Mouse (Mus musculus) liver, embryonic 16.5 days (tissue): ENCODE data around the gene Gata3. TPM values are rescaled to one million over a fixed set of nuclear protein-coding genes. Genes with fewer than 3 reads are reported as not detected.

Experiments
- ATAC-seq: fragments of 200-750 bp; cut with Nextera tagmentation; 2 replicates; pipeline ENCODE4 v1.8.0; 2017; ENCODE audit warnings: low read depth, mild to moderate bottlenecking, moderate number of reproducible peaks, moderate library complexity
- H3K27ac ChIP-seq: fragments of 300-500 bp; sonication (generic); 2 replicates; pipeline ENCODE4 v1.5.1; 2014; ENCODE audit warnings: mild to moderate bottlenecking, low read length
- H3K27me3 ChIP-seq: fragments of 300-500 bp; sonication (generic); 2 replicates; pipeline ENCODE4 v1.6.1; 2014; ENCODE audit warnings: low read depth, low read length, mixed read lengths; ENCODE audit not compliant: control insufficient read depth, insufficient read depth
- H3K36me3 ChIP-seq: fragments of 300-500 bp; sonication (generic); 2 replicates; pipeline ENCODE4 v1.6.1; 2014; ENCODE audit warnings: mild to moderate bottlenecking; ENCODE audit not compliant: control insufficient read depth, insufficient read depth
- H3K4me1 ChIP-seq: fragments of 300-500 bp; sonication (generic); 2 replicates; pipeline ENCODE4 v1.6.1; 2014; ENCODE audit warnings: low read depth, low read length, mixed read lengths; ENCODE audit not compliant: control insufficient read depth
- H3K4me2 ChIP-seq: fragments of 300-500 bp; sonication (generic); 2 replicates; pipeline ENCODE4 v1.6.1; 2014; ENCODE audit warnings: low read depth, low read length, mixed read lengths
- H3K4me3 ChIP-seq: fragments of 300-500 bp; sonication (generic); 2 replicates; pipeline ENCODE4 v1.5.1; 2014; ENCODE audit warnings: low read depth, mild to moderate bottlenecking, low read length
- H3K9ac ChIP-seq: fragments of 300-500 bp; sonication (generic); 2 replicates; pipeline ENCODE4 v1.6.1; 2014; ENCODE audit warnings: low read depth, low read length
- H3K9me3 ChIP-seq: fragments of 300-500 bp; sonication (generic); replicated peaks from 2 replicates; pipeline ENCODE4 v1.6.1; 2016; ENCODE audit warnings: low read length; ENCODE audit not compliant: control insufficient read depth
- WGBS: fragments of 180-500 bp; shearing (Covaris S2); extraction: QIAGEN DNeasy Blood & Tissue Kit; methylation state at CpG from one replicate; pipeline ENCODE4 v1.1.7; 2014; ENCODE audit not compliant: insufficient replicate concordance; 5-methylcytosine and 5-hydroxymethylcytosine counted together
- polyA plus RNA-seq: library from polyadenylated mRNA; unstranded; fragments of >200 nt; fragmentation: Nextera tagmentation; extraction: Ambion mirVana; gene quantifications from 2 replicates; pipeline ENCODE4 v1.2.1, GENCODE M21; 2015

Gata3 gene
- 0.97 and 1.1 TPM in 2 replicates for polyA plus RNA-seq

GRCm38 (mm10) chr2:9889651-9890183 lies at the start of gene Gata3:
Gata3 (minus strand) TSS chr2:9890034.
- H3K4me2 ChIP-seq = peak within 1 kb of the TSS; percentile 56
- H3K9me3 ChIP-seq = no peaks in the 10 kb centered on the region
- ATAC-seq = no peak
- H3K4me1 ChIP-seq = no peaks in the 10 kb centered on the region; the same call in 1 of the 2 replicates
- no peak within 1 kb of the TSS for H3K9ac ChIP-seq
- WGBS = 0% methylated on average over 23 of the region's 23 CpGs
- H3K4me3 ChIP-seq = peak within 1 kb of the TSS; percentile 40
- peaks cover 90% of the 10 kb centered on the region for H3K27me3 ChIP-seq
- H3K27ac ChIP-seq = no peak within 1 kb of the TSS
- H3K36me3 ChIP-seq = no peaks in the 10 kb centered on the region

DNA sequence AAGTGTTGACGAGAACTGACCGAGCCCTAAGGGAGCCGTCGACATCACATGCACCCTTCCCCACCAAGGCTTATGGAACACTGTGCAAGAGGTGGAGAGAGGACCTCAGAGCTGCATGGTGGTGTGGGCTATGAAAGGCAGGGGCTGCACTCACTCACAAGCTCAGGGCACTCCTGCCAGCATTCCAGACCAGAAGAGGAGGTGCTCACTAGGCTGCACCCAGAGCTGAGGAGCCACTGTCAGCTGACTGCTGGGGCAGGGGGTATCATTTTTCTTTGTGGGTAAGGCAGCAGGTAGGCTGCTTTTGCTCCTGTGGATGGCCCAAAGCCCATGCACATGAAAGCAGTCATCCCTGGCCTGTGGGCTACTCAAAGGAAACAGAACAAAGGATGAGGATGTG lies 49.4 kb upstream of the Gata3 start:
- 78% methylated on average over 4 of the region's 4 CpGs for WGBS
- ATAC-seq = no peak
- H3K36me3 ChIP-seq = no peaks in the 10 kb centered on the region
- H3K9ac ChIP-seq = no peak overlapping the region
- no peak overlapping the region for H3K4me3 ChIP-seq
- H3K9me3 ChIP-seq = no peaks in the 10 kb centered on the region
- no peak overlapping the region for H3K4me2 ChIP-seq
- no peaks in the 10 kb centered on the region for H3K27me3 ChIP-seq
- H3K4me1 ChIP-seq = no peaks in the 10 kb centered on the region
- H3K27ac ChIP-seq = no peak overlapping the region

DNA sequence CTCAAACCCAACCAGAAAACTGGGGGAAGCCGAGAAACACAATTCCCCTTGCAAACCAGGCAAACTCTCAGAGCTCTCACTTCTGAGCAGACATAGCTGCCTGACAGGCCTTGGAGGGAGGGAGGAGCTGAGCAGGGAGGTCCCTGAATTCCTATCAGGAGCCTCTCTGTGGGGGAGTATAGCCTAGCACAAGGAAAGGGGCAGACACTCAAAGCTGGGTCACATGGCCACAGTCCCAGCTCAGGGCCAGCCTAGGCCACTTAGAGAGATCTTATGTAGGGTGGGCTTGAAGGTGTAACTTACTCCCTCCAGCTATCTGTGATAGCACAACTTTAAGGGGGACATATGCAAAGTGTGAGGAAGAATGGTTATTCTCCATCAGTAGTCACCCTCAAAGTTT lies 46.1 kb upstream of the Gata3 start:
- no peak overlapping the region for H3K27ac ChIP-seq
- no peak for ATAC-seq
- no peak overlapping the region for H3K9ac ChIP-seq
- H3K27me3 ChIP-seq = no peaks in the 10 kb centered on the region
- H3K4me2 ChIP-seq = no peak overlapping the region
- no peaks in the 10 kb centered on the region for H3K4me1 ChIP-seq
- H3K4me3 ChIP-seq = no peak overlapping the region
- no peaks in the 10 kb centered on the region for H3K36me3 ChIP-seq
- H3K9me3 ChIP-seq = no peaks in the 10 kb centered on the region
- WGBS = no CpG with 5 or more reads among the region's 1 CpGs

DNA sequence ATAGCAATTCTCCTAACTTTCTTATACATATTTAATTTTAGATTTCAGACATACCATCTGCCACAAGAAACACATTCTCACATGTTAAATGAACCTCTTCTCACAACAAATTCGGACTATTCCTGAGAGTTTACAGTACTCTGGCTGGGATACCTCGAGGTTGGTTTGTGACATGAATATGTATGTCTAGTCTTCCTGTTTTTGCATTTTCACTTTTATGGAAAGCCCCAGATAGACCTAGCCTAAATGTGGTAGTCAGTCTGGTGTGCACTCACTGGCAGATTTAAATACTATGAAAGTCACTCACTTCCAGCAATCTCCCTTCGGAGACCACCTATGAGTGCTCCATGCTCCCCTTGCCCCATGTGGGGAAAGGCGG lies 37.1 kb upstream of the Gata3 start:
- no peak overlapping the region for H3K9ac ChIP-seq
- no peak for ATAC-seq
- no peaks in the 10 kb centered on the region for H3K36me3 ChIP-seq
- H3K4me3 ChIP-seq = no peak overlapping the region
- no peaks in the 10 kb centered on the region for H3K27me3 ChIP-seq
- H3K4me2 ChIP-seq = no peak overlapping the region
- H3K27ac ChIP-seq = no peak overlapping the region
- WGBS = 65% methylated on average over 4 of the region's 4 CpGs
- H3K9me3 ChIP-seq = no peaks in the 10 kb centered on the region
- H3K4me1 ChIP-seq = no peaks in the 10 kb centered on the region

- peak; percentile 77 for ATAC-seq
- Histone ChIP-seq H3K4me2 (no peak overlapping the region; the same call in 1 of the 2 replicates), H3K27ac (peak overlapping the region; percentile 61), H3K36me3 (no peaks in the 10 kb centered on the region), H3K9ac (no peak overlapping the region), H3K27me3 (no peaks in the 10 kb centered on the region), H3K4me3 (no peak overlapping the region), H3K4me1 (no peaks in the 10 kb centered on the region), H3K9me3 (no peaks in the 10 kb centered on the region)
- 31% methylated on average over 7 of the region's 7 CpGs for WGBS
Measured at GRCm38 (mm10) chr2:9926194-9926904, 36.5 kb upstream of the Gata3 start.

DNA sequence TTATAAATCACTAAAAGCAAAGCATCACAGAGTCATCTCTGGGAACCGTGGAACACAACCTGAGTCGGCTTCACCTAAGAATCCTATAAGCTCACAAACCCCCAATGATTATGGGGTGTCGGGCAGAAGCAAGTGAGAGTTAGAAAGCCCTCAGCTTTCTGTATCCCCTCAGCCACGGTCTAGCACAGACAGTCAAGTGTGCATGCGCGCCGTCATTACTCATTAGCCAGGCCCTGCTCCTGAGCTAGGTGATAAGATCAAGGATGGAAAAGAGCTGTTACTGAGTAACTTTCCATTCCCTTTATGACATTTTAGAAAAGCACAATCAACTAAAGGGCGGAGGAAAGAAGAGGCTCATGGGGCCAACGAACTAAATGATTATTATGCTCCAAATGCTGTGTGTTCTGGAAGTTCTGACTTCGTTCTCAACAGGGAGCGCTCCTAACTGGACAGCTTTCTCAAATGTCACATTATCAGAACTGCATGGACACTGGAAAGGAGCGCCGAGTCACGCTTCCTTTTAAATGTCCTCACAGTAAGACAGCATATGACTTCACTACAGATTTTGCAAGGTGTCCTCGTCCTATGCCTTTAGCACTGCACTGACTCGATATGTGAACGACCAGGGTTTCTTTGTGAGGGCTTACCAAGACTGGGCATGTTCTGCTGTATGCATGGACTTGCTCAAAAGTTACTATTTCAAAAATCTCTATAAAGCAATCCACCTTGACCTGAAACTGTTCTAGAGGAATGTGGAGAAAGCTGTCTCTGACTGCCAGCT lies 29.0 kb upstream of the Gata3 start:
- Histone ChIP-seq H3K9me3 (no peaks in the 10 kb centered on the region), H3K27me3 (no peaks in the 10 kb centered on the region), H3K4me1 (no peaks in the 10 kb centered on the region; the same call in 1 of the 2 replicates), H3K4me3 (no peak overlapping the region), H3K27ac (peak overlapping the region; percentile 67), H3K4me2 (peak overlapping the region; percentile 15; the same call in 1 of the 2 replicates), H3K36me3 (peaks cover 2% of the 10 kb centered on the region; the same call in 1 of the 2 replicates), H3K9ac (no peak overlapping the region)
- peak; percentile 89 for ATAC-seq
- 70% methylated on average over 17 of the region's 17 CpGs for WGBS

GRCm38 (mm10) chr2:9917602-9918001 lies 27.8 kb upstream of the Gata3 start:
- no peaks in the 10 kb centered on the region for H3K9me3 ChIP-seq
- H3K27me3 ChIP-seq = no peaks in the 10 kb centered on the region
- no peak for ATAC-seq
- H3K4me1 ChIP-seq = no peaks in the 10 kb centered on the region; the same call in 1 of the 2 replicates
- 79% methylated on average over 9 of the region's 9 CpGs for WGBS
- no peak overlapping the region for H3K4me2 ChIP-seq
- peaks cover 2% of the 10 kb centered on the region; the same call in 1 of the 2 replicates for H3K36me3 ChIP-seq
- H3K27ac ChIP-seq = no peak overlapping the region
- no peak overlapping the region for H3K9ac ChIP-seq
- H3K4me3 ChIP-seq = no peak overlapping the region

- peak overlapping the region; percentile 25 for H3K4me2 ChIP-seq
- 1% methylated on average over 11 of the region's 11 CpGs for WGBS
- H3K4me1 ChIP-seq = peaks cover 3% of the 10 kb centered on the region
- H3K9me3 ChIP-seq = no peaks in the 10 kb centered on the region
- H3K36me3 ChIP-seq = no peaks in the 10 kb centered on the region
- no peaks in the 10 kb centered on the region for H3K27me3 ChIP-seq
- no peak overlapping the region for H3K27ac ChIP-seq
- peak; percentile 43 for ATAC-seq
- H3K4me3 ChIP-seq = peak overlapping the region; percentile 31
- no peak overlapping the region for H3K9ac ChIP-seq
Measured at GRCm38 (mm10) chr2:9905995-9906394, 16.2 kb upstream of the Gata3 start.
